Mouse (Mus musculus) cerebellum, adult 11 months (tissue): ENCODE results near the gene Eya3.
"Not testable (repeated sequence)": the region's sequence is repeated elsewhere in the genome, so short reads cannot be mapped to it uniquely, and the experiment has no call there.

Experiments used
- DNase-seq: peaks from one replicate; pipeline ENCODE4 v3.0.0; 2022

The Eya3 gene

GRCm38 (mm10) chr4:132649271-132649999, 10.6 kb downstream of the Eya3 start:
- no peak for DNase-seq

DNA sequence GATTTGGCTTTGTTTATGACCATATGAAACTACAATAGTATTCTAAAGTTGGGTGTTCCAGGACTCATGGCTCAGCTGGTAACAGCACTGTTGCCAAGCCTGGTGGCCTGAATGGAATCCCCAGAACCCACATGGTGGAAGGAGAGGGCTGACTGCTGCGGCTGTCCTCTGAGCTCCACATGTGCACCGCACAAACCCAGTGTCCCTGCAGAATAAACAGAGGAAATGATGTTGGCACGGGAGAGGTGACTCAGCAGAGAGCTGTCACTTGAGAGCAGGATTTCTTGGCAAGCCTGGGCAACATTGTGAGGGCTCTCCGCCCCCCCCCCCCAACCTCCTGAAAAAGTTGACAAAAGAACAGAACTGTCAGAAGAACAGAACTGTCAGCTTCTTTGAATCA, 14.1 kb downstream of the Eya3 start:
- no peak for DNase-seq

DNA sequence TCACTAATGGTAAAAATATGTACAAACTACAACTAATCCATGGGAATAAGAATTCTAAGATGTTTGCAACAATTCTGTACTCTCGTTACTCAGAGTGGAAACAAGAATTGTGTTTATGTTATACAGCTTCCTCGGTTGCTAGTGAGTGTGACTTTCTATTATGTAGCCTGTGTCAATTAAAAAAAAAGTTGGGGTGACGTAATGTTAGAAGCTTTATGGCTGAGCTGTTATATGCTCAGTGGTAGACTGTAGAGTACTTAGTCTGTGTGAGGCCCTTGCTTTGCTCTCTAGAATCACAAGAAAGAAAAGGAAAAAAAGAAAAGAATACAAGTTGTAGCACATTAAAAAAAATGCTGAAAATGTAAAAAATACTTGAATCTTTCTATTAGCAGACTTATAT, 15.0 kb downstream of the Eya3 start:
- no peak for DNase-seq

DNA sequence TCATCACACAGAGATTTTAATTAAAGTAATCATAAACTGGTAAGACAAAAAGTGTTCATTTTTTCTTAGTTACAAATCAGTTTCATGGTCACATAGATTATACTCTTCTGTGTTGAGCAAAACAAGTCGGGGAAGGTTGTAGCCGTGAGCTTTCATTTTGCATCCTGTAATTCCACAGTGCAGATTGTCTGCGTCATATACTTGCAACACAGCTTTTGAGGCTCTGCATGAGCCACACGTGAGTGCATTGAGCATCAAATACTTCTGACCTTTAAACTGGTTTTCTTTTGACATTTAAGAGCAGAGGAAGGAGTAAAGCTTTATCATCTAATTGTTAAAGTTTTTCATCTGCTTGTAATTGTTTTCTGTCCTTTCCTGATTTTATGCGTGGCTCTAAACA, 16.5 kb downstream of the Eya3 start:
- no peak for DNase-seq

GRCm38 (mm10) chr4:132659106-132659505, 20.3 kb downstream of the Eya3 start:
- no peak for DNase-seq

DNA sequence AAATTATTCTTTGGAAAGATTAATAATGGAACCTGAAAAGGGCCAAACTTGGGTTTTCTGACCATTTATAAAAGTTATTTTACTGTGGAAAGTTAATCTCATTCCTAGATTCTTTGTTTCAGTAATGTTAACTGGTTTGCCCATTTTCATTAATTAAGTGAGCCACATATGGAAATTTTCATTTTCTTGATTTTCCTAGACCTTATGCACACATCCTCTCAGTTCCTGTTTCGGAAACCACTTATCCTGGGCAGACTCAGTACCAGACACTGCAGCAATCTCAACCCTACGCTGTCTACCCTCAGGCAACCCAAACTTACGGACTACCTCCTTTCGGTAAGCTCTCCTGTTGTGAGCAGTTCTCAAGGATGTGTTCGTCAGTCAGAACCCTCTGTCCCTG, 33.9 kb downstream of the Eya3 start:
- no peak for DNase-seq

GRCm38 (mm10) chr4:132676771-132677539, 38.2 kb downstream of the Eya3 start:
- DNase-seq, result no peak

- no peak for DNase-seq
Observed at GRCm38 (mm10) chr4:132689634-132690033, 50.8 kb downstream of the Eya3 start.

DNA sequence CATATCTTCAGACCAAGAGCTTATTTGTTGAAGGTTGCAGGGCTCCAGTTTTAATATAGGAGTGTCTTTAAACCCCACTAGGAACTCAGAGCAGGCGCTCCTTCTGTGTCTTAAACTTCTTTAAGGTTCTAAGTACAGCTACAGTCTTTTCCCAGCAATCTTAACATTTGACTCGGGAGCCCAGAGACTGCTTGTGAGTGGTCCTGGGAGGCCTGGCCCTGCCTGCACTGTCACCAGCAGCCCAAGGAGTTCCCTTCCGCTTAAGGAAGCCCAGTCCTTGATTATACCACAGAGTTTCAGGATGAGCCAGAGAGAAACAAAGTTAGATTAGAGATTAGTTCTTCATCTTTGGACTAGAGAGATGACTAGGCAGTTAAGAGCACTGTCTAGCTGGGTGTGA, 54.6 kb downstream of the Eya3 start:
- DNase-seq, result no peak

DNA sequence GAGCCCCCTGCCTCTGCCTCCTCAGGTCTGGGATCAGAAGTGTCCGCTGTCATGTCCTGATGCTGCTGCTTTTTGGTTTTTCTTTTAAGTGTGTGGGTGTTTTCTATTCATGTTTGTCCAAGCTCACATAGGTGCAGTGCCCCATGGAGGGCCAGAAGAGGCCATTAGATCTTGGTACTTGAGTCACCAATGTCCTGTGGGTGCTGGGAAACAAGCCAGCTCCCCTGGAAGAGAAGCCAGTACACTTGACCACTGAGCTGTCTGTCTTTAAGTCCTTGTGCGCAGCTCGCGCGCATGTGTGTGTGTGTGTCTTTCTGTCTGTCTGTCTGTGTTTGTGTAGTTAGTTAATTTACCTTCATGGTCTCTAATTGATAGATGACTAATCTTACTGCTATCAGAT, 63.3 kb downstream of the Eya3 start:
- no peak for DNase-seq

DNA sequence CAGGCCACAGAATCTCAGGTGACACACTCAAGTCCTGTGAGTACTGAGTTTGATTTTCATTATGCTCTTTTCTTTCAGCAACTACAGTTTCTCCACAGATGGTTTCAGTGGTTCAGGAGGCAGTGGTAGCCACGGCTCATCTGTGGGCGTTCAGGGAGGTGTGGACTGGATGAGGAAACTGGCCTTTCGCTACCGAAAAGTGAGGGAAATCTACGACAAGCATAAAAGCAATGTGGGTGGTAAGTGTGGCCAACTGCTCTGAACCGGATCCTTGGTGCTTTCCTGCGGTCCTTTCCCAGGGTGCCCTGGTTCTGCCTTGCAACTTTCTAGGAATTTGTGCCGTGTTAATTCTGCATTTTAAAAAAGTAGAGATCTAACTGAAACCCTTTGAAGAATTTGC, 68.1 kb downstream of the Eya3 start:
- no peak for DNase-seq

GRCm38 (mm10) chr4:132713181-132713580, 74.4 kb downstream of the Eya3 start:
- no peak for DNase-seq

DNA sequence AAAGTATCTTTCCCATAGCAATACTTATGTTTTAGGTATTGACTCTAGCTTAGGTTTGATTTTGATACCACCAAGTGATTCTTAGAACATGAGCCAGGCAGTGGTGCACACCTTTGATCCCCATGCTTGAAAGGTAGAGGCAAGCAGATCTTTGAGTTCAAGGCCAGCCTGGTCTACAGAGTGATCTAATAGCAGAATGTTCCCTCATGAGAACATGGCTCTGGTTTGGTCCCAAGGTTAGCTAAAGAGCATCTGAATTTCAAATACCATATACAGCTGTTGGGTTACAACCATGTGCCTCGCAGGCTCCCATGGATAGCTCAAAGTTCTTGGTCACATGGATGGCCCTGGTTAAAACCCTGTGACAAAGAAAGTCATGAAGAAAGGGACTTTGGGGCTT, 79.5 kb downstream of the Eya3 start:
- no peak for DNase-seq

DNA sequence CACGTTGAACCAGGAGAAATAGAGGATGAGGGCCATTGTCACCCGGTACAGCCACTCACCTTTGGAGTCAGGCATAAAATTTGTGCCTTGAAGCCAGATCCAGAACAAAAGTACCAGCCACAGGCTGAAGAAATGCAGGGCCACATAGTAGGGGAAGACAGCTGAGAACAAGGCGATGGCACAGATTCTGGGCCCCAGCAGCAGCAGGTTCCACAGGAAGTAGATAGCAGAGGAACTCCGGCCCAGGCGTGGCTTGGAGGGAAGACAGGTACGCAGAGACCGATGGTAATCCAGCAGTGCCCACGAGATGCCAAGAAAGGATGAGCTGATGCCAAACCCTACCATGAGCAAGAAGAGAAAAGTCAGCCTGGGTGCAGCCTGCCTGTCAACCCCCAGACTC, 89.4 kb downstream of the Eya3 start:
- DNase-seq, result no peak

- DNase-seq, result no peak
Observed at GRCm38 (mm10) chr4:132731616-132732015, 92.8 kb downstream of the Eya3 start.

GRCm38 (mm10) chr4:132732148-132732684, 93.4 kb downstream of the Eya3 start, which contains the start of gene Xkr8:
Gene Xkr8, minus strand, starts transcription at chr4:132732546.
- peak; percentile 79 for DNase-seq

- no peak for DNase-seq
Observed at GRCm38 (mm10) chr4:132733071-132733770, 94.4 kb downstream of the Eya3 start.

DNA sequence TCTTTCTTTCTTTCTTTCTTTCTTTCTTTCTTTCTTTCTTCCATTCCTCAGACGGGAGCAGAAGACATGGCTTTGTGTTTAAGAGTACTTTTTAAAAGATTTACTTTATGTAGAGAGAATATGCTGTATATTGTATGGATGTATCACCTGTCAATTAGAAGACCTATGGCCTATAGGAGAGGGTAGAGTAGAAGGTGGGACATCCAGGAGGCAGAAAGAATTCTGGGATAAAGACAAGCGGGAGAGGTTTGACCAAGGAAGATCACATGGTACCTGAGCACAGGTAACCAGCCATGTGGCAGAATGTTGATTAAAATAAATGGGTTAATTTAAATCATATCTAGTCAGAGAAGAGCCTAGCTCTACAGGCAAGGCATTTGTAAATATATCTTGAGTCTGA, 96.0 kb downstream of the Eya3 start:
- DNase-seq, result no peak

- no peak for DNase-seq
Observed at GRCm38 (mm10) chr4:132735389-132735788, 96.6 kb downstream of the Eya3 start.

DNA sequence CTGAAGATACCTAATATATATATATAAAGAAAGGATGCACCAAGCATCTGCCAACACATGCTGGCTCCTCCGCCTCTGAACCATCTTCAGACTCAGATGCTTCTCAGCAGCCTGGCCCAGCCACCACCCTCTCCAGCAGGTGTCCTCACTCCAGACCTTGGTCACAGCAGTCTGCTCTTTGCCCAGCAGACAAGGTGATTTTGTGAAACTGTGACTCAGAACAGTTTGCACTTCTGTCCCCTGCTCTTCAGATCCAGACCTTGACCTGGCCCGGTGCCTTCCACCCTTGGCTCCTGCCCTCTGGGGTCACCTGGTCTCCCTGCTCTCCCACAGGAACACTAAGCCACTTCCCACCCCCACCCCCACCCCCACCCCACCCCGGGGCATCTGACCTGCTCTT, 97.1 kb downstream of the Eya3 start:
- no peak for DNase-seq

GRCm38 (mm10) chr4:132737154-132737553, 98.4 kb downstream of the Eya3 start:
- DNase-seq, result not testable (repeated sequence)

DNA sequence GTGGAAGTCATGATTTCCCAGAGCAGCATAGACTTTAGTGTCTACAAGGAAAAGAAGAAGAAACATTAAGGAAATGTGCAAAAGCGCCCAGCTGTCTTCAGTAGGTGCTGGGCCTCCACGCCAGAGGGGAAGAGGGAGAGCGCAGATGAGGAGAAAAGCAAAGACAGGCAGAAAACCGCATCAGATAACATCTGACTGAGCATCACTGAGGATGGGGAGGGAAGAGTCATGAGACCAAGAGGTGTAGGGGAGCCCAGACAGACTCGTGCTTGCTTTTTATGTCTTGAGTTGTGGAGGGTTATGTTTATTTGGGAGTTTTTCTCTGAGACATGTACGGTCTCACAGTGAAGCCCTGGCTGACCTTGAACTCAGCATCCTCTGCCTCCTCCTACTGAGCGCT, 102.7 kb downstream of the Eya3 start:
- no peak for DNase-seq
